Mouse (Mus musculus): ENCODE results near the gene Aaas.
"Not testable (repeated sequence)": the region's sequence is repeated elsewhere in the genome, so short reads cannot be mapped to it uniquely, and the experiment has no call there.

Gene Aaas

DNA sequence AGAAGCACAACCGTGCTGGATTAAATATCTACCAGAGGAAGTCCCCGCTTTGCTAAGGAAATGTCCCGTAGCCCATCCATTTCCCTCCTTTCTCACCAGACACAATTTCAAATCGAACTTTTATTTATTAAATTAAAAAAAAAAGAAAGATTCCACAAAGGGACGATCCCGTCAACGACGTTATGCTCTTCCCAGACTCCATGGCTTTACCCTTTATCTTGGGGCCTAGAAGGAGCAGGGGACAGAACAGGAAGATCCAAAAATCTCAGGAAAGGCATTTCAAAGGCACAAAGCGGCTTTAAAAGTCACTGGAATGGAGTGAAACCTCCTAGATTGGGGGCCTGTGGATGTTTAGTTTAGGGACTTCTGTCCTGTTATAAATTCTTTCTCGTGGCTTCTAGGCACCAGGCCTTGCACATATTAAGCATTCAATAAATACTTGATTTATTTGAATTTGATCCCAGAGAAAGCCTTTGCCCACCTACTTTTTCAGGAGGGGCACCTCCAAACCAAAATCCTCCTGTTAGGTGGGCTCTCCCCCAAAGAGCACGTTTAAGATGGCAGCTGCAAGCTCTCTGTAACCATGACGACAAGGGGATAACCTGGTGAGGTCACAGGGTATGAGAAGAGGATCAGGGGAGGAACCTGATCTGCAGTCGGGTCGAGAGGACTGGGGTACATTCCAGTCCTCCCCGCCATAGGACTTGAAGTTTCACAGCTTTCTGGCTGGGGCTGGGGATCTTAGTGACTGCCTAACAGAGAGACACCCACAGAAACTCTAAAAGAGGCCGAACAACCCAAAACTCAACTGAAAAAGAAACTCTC lies 6.1 kb upstream of the Aaas start:
- no peak for DNase-seq (ENCODE audit: low spot score)

DNA sequence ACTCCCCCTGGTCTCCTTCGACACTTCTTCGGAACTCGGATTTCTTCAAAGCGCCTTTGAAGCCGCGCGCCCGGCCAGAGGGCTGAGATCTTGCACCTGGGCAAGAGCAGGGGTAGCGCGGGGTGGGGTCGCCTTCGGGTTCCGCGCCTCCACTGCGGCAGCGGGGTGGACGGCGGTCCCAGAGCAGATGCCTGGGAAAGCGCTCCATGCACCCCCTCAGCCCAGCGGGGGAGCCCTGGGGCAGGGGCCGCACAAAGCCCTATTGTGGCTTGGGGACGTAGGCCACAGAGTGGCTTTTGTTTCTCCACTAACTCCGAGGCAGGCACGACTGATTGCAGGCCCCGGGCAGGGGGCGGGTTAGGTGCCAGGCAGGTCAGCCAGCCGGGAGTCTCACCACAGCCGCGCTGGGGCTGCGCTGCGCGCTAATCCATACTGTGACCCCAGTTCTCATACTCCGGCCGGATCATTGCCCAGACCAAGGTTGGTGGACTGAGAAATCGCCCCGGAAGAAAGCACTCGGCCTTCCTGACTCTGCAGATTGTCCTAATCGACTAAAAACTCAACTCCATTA lies 5.4 kb upstream of the Aaas start:
- DNase-seq (ENCODE audit: low spot score): no peak

DNA sequence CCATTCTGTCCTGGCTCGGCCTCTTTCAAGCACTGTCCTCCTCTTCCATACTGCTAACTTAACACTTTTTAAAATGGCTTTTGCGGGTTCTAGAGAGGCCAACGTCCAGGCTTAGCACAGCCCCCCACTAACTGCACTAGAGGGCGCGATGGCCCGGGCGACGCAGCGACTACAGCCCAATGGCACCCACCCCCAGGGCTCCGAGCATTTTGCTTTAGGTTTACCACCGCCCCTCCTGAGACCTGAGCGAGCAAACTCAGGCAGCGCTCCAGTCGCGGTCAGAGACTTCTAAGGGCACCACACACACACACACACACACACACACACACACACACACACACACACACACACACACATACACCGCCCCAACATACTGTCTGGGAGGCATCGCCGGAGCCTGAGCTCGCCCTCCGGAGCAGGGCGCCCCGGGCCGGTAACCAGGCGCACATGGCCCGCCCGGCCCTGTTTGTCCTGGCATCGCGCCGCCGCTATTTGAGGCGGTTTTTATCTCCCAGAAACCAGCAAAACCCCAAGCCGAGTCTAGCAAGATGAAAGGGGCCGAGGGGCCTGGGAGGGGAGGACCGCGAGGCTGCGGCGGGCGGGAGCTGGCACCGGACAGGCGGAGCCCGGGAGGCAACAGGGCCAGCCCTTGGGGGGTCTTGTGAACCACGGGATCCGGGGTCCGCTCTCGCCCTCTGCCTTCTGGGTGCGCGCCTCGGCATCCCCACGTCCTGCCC lies 4.7 kb upstream of the Aaas start:
- DNase-seq (ENCODE audit: low spot score): peak; percentile 55

DNA sequence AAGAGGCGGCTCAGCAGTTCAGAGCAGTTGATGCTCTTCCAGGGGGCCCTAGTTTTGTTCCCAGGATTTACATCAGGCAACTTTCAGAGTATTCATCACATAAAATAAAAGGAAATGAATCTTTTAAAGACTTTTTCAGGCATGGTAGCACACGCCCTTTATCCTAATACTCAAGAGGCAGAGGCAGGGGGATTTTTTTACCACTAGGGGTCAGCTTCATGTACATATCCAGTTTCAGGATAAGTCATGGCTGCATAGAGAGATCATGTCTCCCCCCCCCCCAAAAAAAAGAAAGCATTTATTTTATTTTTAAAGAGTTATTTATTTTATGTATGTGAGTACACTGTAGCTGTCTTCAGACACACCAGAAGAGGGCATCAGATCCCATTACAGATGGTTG lies 3.4 kb upstream of the Aaas start:
- no peak for DNase-seq (ENCODE audit: low spot score)

DNA sequence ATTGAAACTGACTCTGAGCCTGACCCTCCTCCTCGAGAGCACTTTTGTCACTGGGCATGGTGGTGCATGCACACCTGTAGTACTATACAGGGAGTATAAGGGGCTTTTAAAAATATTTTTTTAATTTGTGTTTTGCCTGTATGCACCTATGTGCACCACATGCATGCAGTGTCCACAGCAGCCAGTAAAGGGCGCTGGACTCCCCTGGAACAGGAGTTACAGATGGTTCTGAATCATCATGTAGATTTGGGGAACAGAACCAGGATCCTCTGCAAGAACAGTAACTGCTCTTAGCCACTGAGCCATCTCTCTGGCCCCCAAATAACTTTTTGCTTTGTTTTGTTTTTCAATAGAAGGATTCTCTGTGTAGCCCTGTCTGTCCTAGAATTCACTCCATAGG lies 1.6 kb upstream of the Aaas start:
- no peak for DNase-seq (ENCODE audit: low spot score)

DNA sequence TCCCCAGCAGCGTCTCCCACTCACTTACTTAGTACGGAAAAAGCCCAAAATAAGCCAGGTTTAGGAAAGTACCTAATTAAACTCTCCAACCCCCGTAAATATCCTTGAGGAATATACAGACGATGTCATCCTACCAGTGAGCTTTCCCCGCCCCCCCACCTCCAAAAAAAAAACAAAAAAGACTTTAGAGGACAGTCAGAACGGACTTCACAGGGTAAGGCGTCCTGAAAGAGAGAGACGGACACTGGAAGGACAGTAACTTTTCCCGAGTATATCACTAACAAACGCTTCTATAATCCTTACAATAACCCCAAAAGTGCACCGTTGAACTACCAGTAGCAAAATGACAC lies 346 bp upstream of the Aaas start:
- no peak for DNase-seq (ENCODE audit: low spot score)

DNA sequence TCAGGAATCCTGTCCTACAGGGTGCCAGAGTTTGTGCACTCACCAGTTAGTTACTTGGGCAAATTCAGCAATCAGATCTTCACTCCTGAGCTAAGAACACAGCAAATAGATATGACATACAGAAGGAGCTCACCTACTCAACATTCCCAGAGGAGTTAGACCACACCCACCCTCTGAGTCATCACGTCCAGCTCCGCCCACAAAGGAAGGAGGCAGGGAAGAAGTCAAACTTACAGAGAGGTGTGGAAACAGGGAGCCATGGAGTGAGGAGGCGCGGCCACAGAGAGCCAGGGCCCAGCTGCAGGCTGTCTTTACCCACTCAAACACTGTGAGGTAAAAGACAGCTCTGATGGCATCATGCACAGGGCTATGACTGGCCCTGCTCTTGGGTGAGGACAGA lies 4.1 kb downstream of the Aaas start:
- no peak for DNase-seq (ENCODE audit: low spot score)

DNA sequence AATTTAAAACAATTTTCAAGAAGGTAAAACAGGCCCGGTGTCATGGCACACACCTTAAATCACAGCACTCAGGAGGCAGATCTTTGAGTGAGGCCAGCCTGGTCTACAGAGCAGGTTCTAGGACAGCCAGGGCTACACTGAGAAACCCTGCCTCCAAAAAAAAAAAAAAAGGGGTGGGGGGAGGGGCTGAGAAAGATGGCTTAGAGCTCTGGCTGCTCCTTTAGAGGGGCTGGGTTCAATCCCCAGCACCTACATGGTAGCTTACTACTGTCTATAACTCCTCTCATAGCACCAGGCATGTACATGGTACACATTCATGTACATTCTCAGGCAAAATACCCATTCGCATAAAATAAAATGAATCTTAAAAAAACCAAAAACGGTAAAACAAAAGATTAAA lies 6.1 kb downstream of the Aaas start:
- no peak for DNase-seq (ENCODE audit: low spot score)

DNA sequence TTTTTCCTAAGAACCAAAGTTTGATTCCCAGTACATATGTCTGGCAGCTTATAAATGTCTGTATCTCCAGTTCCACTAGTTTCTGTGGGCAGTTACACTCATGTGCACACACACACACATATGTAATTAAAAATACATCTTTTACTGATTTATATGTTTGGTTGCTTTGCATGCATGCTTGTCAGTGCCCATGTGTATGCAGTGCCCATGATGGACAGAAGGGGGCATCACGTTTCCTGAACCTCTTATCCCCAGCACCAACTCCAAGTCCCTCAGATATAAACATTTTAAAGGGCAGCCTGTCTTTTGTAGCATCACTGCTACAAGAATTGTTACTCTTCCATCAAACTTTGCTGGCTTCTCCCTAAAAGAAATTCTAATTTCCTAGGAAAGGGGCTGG lies 9.0 kb downstream of the Aaas start:
- DNase-seq (ENCODE audit: low spot score): no peak

DNA sequence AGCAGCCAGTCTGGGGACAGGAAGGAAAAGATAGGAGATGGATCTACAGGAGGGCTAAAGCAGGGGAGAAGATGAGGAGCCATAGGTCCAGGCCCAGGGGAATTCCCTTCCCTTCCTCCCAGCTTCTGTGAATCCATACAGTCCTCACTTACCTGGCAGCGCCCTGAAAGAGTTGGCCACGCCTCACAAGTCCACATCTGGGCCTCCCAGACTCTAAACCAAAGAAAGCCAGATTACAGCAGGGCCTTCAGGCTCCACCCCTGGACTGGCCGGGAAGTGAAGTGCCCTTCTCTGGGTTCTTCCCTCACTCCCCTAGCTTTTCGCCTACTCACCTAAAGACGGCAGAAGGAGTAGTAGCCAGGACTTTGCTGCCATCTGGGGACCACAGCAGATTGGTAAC lies 11.0 kb downstream of the Aaas start:
- no peak for DNase-seq (ENCODE audit: low spot score)

DNA sequence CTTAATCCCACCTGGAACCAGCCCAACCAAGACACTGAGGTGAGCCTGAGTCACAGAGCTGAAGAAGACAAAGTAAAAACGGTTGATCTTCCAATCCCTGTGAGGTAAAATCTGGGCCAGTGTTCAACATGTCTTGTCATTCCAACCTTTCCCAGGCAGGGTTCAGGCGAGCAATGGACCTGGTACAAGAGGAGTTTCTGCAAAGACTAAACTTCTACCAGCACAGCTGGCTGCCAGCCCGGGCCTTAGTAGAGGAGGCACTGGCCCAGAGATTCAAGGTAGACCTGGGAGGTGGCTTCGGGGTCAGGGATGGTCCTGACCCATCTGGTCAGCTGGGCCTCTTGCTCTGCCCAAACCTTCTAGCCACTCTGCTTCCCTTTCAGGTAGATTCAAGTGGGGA lies 13.6 kb downstream of the Aaas start:
- DNase-seq (ENCODE audit: low spot score): no peak

DNA sequence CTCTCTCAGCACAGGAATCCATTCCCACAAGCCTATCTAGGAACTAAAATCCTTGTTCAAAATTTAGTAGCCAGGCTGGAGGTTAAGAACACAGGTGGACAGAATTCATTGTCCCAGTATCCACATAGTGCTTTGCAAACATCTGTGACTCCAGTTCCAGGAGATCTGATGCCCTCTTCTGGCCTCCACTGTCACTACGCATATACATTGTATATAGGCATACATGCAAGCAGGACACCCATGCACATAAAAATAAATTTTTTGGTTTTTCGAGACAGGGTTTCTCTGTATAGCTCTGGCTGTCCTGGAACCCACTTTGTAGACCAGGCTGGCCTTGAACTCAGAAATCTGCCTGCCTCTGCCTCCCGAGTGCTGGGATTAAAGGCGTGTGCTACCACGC lies 14.6 kb downstream of the Aaas start:
- not testable (repeated sequence) for DNase-seq (ENCODE audit: low spot score)

DNA sequence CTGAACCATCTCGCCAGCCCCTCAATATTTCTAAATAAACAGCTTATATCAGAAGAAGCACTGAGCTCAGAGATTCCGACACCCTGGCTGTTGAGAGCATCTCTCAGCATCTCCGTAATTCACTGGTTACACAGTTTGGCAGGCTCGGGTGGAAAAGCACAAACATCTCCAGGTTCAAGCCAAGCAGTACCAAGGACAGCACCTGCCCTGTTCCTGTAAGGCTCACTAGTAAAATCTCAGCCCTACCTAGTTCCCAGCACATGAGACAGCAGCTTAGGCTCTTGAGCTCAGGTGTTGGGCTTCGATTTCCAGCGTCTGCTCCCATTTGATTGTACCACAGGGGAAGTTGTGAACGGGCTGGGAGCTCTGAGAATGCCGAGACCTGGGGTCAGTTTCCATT lies 15.3 kb downstream of the Aaas start:
- DNase-seq (ENCODE audit: low spot score): no peak

DNA sequence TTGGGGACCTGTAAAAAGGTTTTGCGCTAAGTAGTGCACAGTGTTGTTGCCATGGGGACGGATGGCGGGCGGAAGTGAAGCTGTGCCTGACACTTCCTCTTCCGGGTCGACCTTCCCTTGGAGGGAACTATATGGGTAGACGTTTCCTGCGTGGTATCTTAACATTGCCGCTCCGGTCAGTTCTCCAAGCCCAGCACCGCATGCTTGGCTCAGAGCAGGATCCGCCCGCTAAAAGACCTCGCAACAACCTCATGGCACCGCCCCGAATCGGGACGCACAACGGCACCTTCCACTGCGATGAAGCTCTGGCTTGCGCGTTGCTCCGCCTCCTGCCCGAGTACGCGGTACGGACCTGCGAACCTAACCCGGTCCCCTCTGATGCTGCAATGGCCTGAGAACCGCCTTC lies 19.0 kb downstream of the Aaas start, which contains the start of gene Myg1:
Gene Myg1, plus strand, starts transcription at position 100 of the 406 bp plus-strand sequence.
- peak; percentile 68 for DNase-seq (ENCODE audit: low spot score)

DNA sequence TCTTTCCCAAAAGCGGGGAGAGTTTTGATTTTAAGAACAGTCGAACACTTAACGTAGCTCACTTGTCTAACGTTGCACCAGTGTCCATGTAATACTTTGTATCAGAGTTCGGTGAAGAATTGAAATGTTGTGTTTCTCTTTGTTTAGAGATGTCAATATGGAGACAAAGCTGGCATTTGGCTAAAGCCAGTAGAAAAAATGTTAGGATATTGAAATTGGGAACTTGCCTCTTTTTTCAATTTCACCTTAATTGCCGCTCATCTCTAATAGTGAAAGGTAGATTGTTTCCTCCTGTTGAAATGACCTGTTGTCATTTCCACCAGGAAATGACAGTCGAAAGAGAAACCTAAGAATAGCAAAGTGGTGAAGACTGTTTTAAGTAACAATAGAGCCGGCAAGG lies 23.7 kb downstream of the Aaas start:
- DNase-seq (ENCODE audit: low spot score): no peak

DNA sequence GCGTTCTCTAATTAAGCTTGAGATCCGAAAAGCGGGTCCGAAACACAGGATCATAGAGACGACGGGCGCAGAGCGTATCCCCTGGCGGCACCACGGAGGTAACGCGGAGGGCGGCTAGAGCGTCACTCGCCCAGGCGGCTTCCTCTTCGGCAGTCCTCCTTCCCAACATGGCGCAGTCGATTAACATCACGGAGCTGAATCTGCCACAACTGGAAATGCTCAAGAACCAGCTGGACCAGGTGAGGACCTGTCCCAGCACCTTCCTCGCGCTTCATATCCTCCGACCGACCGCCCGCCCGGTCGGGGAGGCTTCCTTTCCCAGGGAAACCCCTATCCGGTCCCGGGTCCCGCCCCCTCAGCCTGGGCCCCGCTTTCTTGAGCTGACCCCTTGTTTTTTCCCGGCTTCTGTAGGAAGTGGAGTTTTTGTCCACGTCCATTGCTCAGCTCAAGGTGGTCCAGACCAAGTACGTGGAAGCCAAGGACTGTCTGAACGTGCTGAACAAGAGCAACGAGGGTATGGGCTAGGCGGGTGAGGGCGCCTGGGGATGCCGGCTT lies 24.5 kb downstream of the Aaas start, which contains the start of gene Pfdn5:
Gene Pfdn5, plus strand, starts transcription at position 95 of the 555 bp plus-strand sequence.
- peak; percentile 75 for DNase-seq (ENCODE audit: low spot score)

DNA sequence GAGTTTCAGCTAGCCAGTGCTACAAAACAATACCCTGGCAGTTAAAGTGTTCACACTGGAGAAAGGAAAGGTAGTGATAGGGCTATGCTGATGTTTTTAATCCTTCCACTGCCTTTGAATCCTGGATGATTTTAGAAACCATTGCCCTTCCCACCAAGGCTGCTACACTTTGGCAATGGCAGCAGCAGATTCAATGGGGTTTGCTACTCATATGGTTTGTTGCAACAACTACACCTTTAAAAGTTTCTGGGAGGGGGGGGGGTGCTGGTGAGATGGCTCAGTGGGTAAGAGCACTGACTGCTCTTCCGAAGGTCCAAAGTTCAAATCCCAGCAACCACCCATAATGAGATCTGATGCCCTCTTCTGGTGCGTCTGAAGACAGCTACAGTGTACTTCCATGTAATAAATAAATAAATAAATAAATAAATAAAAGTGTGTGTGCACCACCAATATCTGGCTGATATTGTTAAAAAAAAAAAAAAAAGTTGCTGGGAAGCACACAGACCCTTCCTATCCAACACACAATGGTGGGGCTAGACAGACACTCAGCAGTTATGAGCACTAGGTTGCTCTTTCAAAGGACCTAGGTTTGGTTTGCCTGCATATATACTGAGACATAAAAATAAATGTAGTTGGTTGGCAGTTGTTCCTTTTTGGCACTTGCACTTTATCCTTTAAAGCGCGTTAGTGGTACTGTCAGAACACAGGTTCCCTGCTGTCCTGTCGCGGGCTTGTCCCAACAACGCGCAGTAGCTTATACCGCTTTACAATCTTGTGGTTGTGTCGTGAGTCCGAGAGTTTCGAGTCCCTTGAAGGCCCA lies 25.7 kb downstream of the Aaas start:
- DNase-seq (ENCODE audit: low spot score): no peak

DNA sequence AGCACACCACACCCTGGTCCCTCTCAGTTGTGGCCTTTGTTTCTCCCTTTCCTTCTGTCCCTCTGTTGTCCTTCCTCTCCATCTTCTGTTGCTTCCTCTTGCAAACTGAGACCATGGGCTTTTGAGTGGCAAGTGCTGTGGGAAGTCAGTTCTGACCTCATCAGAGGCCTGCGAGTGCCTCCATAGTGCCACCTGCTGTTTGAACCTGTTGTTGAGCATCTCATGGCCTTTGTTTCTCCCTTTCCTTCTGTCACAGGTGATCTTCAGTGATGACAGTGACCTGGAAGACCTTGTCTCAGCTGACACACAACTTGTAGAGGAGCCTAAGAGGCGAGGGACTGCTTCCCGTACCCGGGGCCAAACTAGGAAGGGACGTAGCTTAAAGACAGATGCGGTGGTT lies 34.3 kb downstream of the Aaas start:
- DNase-seq (ENCODE audit: low spot score): peak; percentile 47

DNA sequence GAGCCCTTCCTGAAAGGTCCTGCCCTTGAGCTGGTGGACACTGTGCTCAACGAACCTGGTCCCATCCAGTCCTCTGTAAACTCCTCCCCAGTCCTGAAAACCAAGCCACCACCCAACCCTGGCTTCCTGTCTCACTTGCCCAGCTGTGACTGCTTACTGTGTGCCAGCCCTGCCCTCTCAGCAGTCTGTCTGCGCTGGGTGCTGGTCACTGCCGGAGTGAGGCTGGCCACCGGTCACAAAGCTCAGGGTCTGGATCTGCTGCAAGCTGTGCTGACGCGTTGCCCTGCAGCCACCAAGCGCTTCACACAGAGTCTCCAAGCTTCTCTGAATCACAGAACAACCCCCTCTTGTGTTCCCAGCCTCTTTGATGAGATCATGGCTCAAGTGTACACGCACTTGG lies 35.3 kb downstream of the Aaas start:
- DNase-seq (ENCODE audit: low spot score): no peak

DNA sequence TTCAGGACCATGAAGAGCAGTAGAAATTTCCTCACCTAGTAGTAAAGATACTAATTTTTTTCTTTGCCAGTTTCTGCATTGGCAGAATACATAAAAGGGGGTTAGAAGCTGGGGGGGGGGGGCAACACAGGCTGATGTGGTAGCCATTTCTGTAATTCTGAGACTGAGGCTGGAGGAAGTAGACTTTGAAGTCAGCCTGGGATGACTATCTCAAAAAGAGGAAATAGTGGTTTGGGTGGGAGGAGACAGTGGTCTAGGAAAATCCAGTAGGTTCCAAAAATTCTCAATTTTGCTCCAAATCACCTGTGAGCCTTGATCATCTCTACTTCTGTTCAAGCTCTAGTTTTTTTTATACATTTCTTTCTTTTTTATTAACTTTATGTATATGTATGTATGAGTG lies 39.1 kb downstream of the Aaas start:
- DNase-seq (ENCODE audit: low spot score): no peak

DNA sequence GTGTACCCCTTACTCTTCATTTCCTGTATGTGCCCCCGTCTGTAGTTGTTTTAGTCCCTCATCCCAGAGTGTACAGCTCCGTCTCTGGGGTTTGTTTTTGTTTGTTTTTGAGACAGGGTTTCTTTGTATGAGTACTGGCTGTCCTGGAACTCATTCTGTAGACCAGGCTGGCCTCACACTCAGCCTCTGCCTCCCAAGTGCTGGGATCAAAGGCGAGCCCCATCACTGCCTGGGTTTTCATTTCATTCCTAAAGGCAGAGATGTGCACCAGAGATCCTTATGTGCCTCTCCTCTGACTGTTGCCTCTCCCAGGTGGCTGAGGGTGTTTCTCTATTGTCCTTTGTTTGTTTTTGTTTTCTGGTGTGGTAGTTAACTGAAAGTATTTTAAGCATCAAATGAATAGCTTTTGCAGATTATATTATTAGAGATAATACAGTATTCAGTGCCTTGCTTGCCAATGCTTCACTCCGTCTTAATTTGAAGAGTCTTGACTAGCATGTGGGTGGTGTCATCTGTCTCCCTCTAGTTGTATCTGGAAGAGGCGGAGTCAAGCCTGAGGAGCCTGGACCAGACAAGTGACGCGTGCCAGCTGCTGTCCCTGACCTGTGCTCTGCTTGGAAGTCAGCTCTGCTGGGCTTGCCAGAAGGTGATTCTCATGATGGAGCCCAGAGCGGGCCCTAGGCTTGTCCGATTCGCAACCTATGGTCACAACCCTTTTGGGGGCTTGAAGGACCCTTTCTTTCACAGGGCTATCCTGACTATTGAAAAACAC lies 40.3 kb downstream of the Aaas start:
- no peak for DNase-seq (ENCODE audit: low spot score)
